Mouse (Mus musculus) urinary bladder, postnatal 36 days (tissue): ENCODE data around the gene Gpc2.

ENCODE experiments used
- DNase-seq, 2 experiments: peaks; one replicate each; pipeline ENCODE4 v3.0.0; 2022; ENCODE audit warnings: low spot score in 2 of 2, mixed read lengths in 1 of 2

Gpc2 gene

GRCm38 (mm10) chr5:138279585-138280424 lies at the start of gene Gpc2, which contains the start of the genes Gm43720 and Stag3:
Gene Gpc2, minus strand, starts transcription at chr5:138280005.
Gene Gm43720, minus strand, starts transcription at chr5:138279958.
Gene Stag3, plus strand, starts transcription at chr5:138280240.
- DNase-seq = peak; percentile 79 to 84

DNA sequence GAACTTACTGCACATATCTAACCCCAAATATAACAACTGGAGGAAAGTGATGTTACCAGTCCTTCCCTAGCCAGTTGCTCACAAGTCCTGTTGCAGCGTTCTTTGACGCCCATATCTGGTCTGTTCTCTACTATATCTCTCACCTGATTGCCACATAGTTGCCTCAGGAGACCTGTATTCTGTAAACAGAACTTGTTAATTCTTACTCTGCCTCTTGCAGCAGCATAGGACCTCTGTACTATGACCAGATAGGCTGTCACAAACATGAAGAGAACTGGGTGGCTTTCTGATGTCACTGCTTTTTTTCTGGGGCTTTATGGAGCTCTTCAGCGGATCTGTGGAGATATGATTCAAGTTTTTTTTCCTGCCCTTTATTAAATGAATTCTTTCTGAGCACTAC lies 33.0 kb upstream of the Gpc2 start:
- no peak for DNase-seq

GRCm38 (mm10) chr5:138299613-138300012 lies 19.8 kb upstream of the Gpc2 start:
- no peak for DNase-seq

DNA sequence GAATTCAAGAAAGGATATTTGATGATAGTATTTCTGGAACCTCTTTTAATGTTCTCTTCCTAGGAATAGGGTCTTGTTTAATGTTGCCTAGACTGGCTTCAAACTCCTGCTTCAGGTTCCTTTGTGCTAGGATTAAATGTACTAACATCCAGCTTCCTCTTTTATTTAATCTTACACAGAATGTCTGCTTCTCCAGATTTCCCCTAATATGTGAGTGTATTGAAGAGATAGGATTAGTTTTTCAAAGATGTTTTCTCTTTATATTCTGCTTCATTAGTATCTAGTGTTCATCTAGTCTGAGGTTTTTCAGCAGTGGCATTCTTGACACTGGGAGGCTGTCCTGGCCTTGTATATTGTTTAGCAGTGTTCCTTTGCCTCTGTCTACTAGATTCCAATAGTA lies 14.4 kb upstream of the Gpc2 start:
- no peak for DNase-seq

- no peak for DNase-seq
These were observed 11.8 kb upstream of the Gpc2 start for GRCm38 (mm10) chr5:138291638-138292037.

- DNase-seq = no peak
These were observed 8.1 kb upstream of the Gpc2 start for GRCm38 (mm10) chr5:138287861-138288260.

GRCm38 (mm10) chr5:138283540-138283939 lies 3.7 kb upstream of the Gpc2 start:
- no peak for DNase-seq

DNA sequence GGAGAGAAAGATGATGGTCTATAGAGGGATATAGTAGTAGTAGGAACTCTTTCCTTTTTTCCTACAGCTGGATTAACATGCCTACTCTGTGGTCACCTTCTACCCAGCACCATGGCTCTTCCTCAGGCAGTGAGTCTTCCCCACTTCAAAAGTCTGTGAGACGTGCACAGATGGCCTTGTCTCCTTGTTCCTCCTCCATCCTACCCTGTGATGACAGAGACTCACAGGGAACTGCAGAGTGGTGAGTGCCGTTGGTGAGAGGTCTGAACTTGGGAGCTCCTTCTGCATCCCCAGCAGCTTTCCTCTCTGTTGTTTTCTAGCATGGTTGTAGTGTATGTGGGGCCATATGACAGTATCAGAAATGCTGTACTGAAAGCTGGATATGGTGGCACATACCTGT lies 2.0 kb upstream of the Gpc2 start:
- no peak for DNase-seq

DNA sequence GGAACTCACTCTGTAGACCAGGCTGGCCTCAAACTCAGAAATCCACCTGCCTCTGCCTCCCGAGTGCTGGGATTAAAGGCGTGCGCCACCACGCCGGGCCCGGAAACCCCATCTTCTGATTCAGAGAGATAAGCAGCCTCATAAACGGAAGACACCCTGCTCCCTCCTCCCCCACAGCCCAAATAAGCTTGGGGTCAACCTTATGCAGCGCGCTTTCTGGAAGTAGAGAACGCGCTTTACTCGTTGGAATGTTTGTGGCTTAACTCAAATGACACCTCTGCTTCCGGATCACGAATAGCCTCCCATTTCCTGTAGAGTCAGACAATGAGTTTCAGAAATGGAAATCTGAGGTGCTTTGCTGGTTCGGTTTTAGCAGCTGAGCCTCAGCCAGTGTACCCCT lies 1.0 kb upstream of the Gpc2 start:
- no peak for DNase-seq

DNA sequence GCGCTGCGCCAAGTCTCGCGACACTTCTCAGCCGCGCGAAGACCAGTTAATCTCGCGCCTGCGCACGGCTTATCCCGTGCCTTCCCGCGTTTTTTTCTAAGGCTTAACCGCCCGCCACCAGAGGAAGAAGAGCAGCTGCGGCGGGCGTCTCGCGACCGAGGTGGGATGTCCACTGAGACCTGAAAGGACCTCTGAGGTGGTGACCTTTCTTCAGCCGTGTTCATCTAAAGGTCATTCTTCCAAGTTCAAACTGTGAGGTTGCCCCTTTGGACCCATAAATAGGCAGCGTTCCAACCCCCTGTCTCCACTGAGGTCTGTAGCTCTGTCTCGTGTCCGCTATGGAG lies 592 bp upstream of the Gpc2 start:
- DNase-seq = no peak

GRCm38 (mm10) chr5:138277994-138278393 lies 1.8 kb downstream of the Gpc2 start:
- no peak for DNase-seq

- no peak for DNase-seq
These were observed 4.4 kb downstream of the Gpc2 start for GRCm38 (mm10) chr5:138275216-138276050.

GRCm38 (mm10) chr5:138274186-138274585 lies 5.6 kb downstream of the Gpc2 start:
- no peak for DNase-seq

- peak in 1 of 2 experiments; percentile 55 for DNase-seq
These were observed 7.3 kb downstream of the Gpc2 start, which contains the start of gene Gal3st4 for GRCm38 (mm10) chr5:138272409-138272923. Gene Gal3st4, minus strand, starts transcription at chr5:138272840.

DNA sequence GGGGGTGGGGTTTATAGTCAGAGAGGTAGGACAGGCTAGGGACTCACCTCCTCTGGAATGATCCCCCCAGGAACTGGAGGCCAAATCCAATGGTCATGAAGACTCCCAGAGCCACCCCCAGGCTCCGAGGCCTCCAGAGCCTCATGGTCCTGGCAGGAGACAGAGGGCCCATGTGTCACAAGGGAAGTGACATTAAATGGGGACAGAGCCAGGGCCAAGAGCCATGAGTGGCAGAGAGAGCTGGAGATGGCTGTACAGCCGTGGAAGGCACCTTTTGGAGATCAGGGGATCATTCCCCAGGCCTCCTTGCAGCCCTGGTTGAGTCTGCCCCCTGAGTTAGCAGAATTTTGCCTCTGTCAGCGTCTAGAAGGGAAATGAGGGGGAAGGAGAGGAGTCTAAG lies 8.6 kb downstream of the Gpc2 start:
- DNase-seq = no peak

GRCm38 (mm10) chr5:138268980-138269379 lies 10.8 kb downstream of the Gpc2 start:
- no peak for DNase-seq

DNA sequence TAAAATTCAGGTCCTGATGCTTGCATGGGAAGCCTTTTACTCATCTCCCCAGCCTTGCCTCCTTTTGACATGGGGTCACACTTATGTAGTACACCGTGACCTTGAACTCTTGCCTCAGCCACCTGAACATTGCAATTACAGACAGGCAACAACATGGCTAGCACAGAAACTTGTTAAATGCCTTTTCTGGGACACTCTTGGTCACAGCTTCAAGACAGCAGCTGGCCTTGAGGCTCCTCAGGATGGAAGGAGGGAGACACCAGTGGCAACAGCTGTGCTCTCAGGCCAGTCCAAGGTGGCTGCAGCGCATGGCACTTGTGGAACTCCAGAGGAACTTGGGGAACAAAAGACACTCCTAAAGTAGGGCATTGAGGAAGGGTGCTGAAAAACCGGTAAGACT lies 12.7 kb downstream of the Gpc2 start:
- DNase-seq = no peak

DNA sequence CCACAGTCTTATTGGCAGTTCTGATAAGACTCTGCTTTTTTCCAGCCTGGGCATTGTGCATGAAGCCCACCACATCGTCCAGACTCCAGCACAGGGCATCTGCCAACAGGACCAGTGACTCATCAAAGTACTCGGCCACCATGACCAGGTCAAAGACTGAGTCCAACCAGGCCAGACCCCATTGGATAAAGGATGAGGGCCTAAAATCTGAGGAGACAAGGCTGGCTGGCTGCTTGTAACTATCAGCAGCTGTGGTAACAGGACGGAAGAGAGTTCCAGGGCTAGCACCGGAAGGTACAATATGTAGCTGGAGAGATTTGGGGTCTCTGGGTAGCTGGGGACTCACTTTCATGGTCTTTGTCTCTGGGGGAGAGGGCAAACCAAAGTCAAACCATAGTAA lies 14.1 kb downstream of the Gpc2 start:
- DNase-seq = no peak

- no peak for DNase-seq
These were observed 15.6 kb downstream of the Gpc2 start for GRCm38 (mm10) chr5:138264207-138264578.

DNA sequence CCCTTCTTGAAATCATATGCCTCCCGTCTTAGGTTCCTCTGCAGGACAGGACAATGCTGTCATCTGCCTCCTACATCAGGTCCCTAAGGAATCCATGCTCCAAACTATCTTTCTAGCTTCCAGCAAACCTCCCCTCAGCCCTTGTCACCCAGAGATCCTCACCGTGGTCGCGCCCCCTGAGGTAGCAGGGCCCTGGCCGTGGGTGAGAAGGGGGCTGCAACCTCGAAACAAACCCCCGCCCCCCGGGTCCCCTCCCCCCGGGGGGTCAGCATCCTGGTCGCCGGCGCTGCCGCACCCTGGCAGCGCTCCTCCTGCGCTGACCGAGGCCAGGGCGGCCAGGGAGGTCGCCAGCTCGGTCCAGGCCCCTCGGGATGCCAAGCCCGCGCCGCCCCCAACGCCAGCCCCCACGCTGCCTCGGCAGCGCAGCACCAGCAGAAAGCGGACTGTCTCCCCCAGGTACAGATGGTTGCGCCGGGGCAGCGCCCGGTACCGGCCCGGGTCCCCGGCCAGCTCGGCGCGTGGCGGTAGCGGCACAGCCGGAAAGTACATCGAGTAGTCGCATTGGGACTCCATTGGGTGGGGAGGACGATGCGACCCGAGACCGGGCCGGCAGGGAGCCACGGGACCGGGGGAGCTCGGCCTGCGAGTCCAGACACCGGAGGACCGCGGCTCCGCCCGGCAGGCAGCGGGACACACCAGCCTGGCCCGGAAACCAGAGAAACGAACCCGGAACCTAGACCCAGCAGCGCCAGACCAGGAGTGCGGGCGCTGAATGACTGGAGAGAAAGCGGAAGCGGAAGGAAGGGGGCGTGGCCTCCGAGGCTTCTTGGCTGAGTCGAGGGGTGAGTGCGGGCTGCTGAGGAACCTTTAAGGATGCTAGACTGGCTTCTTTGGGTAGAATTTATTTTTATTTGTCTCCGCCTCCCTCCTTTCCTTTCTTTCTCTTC lies 16.3 kb downstream of the Gpc2 start, which contains the start of gene BC037034:
Gene BC037034, minus strand, starts transcription at position 774 of the 947 bp plus-strand sequence.
- peak; percentile 88 to 93 for DNase-seq

GRCm38 (mm10) chr5:138262582-138263240 lies 17.1 kb downstream of the Gpc2 start:
- DNase-seq = no peak
